Mouse (Mus musculus) stomach, embryonic 14.5 days (tissue): ENCODE measurements around the gene Cfdp1. TPM values are rescaled to one million over a fixed set of nuclear protein-coding genes. Genes with fewer than 3 reads are reported as not detected.
A peak's percentile ranks its signal among the peaks of the same experiment; 100 is the strongest.

Experiments used
- ATAC-seq: fragments of 200-750 bp; cut with Nextera tagmentation; 2 replicates; pipeline ENCODE4 v1.8.0; 2017; ENCODE audit warnings: low read depth, moderate TSS enrichment; ENCODE audit not compliant: insufficient number of reproducible peaks, insufficient read depth, low FRiP score
- H3K27ac ChIP-seq: fragments of 300-500 bp; sonication (generic); 2 replicates; pipeline ENCODE4 v1.5.1; 2014; ENCODE audit warnings: mild to moderate bottlenecking, low read length, moderate library complexity, mixed read lengths
- H3K27me3 ChIP-seq: fragments of 300-500 bp; sonication (generic); 2 replicates; pipeline ENCODE4 v1.6.1; 2014; ENCODE audit warnings: low read length, control low read depth, mixed read lengths; ENCODE audit not compliant: control insufficient read depth, insufficient read depth
- H3K36me3 ChIP-seq: fragments of 300-500 bp; sonication (generic); 2 replicates; pipeline ENCODE4 v1.6.1; 2014; ENCODE audit warnings: mild to moderate bottlenecking, control low read depth, low read length, moderate library complexity, mixed read lengths; ENCODE audit not compliant: control insufficient read depth, insufficient read depth
- H3K4me1 ChIP-seq: fragments of 300-500 bp; sonication (generic); 2 replicates; pipeline ENCODE4 v1.6.1; 2014; ENCODE audit warnings: low read length, control low read depth, mixed read lengths; ENCODE audit not compliant: control insufficient read depth, insufficient read depth
- H3K4me2 ChIP-seq: fragments of 300-500 bp; sonication (generic); replicated peaks from 2 replicates; pipeline ENCODE4 v1.6.1; 2014; ENCODE audit warnings: low read depth, low read length, control low read depth
- H3K4me3 ChIP-seq: fragments of 300-500 bp; sonication (generic); 2 replicates; pipeline ENCODE4 v1.5.1; 2014; ENCODE audit warnings: low read depth, low read length, control low read depth
- H3K9ac ChIP-seq: fragments of 300-500 bp; sonication (generic); replicated peaks from 2 replicates; pipeline ENCODE4 v1.6.1; 2014; ENCODE audit warnings: low read depth, mild to moderate bottlenecking, control low read depth, low read length, moderate library complexity, mixed read lengths
- H3K9me3 ChIP-seq: fragments of 300-500 bp; sonication (generic); 2 replicates; pipeline ENCODE4 v1.6.1; 2016; ENCODE audit warnings: low read depth, low read length, control low read depth; ENCODE audit not compliant: control insufficient read depth
- whole genome bisulfite sequencing: fragments of 180-500 bp; shearing (Covaris S2); extraction: QIAGEN DNeasy Blood & Tissue Kit; methylation state at CpG from one replicate; pipeline ENCODE4 v1.1.7; 2014; 5-methylcytosine and 5-hydroxymethylcytosine counted together
- polyA plus RNA-seq: library from polyadenylated mRNA; unstranded; fragments of >200 nt; fragmentation: Nextera tagmentation; extraction: Ambion mirVana; gene quantifications from 2 replicates; pipeline ENCODE4 v1.2.1, GENCODE M21; 2014

The Cfdp1 gene
- polyA plus RNA-seq, 1 experiment from 2014 or later, result 215 TPM

DNA sequence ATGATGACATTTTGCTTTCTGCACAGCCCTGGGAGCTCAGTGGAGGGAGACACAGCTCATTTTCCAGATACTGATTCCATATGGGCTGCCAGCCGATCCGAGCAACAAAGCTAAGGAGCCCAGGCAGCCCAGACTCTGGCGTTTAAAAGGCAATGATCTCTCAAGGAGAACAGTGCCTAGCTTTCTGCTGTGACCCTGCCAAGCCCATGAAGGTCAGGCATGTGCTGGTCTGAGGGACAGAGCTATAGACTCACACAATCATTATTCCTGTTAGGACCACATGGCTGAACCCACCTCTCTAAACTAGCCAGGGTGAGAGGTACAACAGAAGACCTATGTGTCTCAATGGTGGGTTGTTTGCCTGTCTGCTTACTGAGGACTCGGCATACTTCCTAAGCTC lies 66.4 kb downstream of the Cfdp1 start:
- no peak overlapping the region for H3K4me2 ChIP-seq
- no peaks in the 10 kb centered on the region for H3K27me3 ChIP-seq
- H3K27ac ChIP-seq, result 0 out of 2 replicates have a peak overlapping the region, but pooled peaks have one; percentile 15
- 57% methylated on average over 4 of the region's 4 CpGs for WGBS
- H3K4me3 ChIP-seq, result no peak overlapping the region
- H3K9me3 ChIP-seq, result no peaks in the 10 kb centered on the region
- no peaks in the 10 kb centered on the region for H3K36me3 ChIP-seq
- no peak for ATAC-seq
- peaks cover 4% of the 10 kb centered on the region for H3K4me1 ChIP-seq
- no peak overlapping the region for H3K9ac ChIP-seq

DNA sequence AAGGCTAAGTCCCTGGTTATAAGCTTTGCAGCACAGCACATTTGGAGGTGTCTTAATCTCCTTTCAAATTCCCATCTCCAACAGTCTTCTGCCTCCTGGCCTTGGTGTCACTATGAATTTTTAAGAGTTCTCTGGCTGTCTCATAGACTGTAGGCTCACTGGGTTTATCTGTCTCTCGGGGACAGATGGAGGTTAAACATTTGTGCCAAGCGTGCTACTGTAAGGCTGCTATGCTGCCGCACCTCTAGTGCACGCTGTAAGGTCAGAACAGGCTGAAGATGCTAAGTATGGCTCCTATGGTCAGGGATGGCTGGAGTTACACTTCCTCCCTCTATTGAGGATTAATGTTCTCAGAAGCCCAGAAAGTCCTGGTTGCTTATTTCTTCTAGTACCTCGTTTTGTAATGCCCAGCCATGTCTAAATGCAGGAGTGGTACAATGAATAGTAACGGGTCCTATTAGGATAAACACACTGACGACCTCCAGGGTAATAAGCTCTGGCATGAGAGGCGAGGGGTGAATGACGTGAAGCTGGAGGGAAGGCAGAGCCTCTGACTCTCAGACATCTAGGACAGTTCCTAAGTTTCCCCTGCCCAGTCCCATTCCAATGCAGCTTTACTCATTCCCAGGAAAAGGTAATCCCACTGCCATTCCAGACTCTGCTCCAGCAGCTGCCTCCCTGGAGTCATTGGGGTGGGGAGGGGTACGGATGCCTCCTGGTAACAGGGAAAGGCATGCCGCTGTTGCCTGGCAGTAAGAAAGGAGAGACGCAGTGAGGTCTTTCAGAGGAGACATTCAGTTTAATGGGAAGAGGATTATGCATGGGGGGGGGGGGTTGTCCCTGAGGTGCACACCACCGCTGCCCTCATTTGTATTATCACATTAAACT lies 67.1 kb downstream of the Cfdp1 start:
- no peak overlapping the region for H3K4me2 ChIP-seq
- no peak overlapping the region for H3K4me3 ChIP-seq
- no peaks in the 10 kb centered on the region for H3K9me3 ChIP-seq
- no peaks in the 10 kb centered on the region for H3K36me3 ChIP-seq
- no peak for ATAC-seq
- 67% methylated on average over 13 of the region's 13 CpGs for WGBS
- H3K4me1 ChIP-seq, result peaks cover 4% of the 10 kb centered on the region
- H3K9ac ChIP-seq, result no peak overlapping the region
- no peaks in the 10 kb centered on the region for H3K27me3 ChIP-seq
- 0 out of 2 replicates have a peak overlapping the region, but pooled peaks have one; percentile 15 for H3K27ac ChIP-seq

DNA sequence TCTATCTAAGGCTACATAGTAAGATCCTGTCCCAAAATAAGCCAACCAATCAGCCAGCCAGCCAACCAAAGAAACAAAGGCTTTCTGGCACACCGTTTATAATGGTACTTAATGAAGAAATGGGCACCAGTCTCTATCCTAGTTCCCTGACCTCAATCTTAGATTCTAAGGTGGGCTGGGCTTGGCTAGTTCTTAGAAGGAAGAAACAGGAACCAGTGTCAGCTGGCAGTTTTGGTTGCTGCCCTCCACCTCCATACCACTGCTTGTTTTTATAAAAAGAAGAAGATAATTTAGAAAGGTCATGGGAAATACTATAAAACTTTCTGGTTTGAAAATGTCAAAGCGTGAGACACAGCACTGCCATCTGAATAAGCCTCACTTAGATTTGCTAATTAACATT lies 68.0 kb downstream of the Cfdp1 start:
- H3K4me1 ChIP-seq, result peaks cover 4% of the 10 kb centered on the region
- no peaks in the 10 kb centered on the region for H3K36me3 ChIP-seq
- no peak overlapping the region for H3K4me2 ChIP-seq
- H3K9ac ChIP-seq, result no peak overlapping the region
- no peaks in the 10 kb centered on the region for H3K27me3 ChIP-seq
- H3K4me3 ChIP-seq, result no peak overlapping the region
- ATAC-seq, result no peak
- no peak overlapping the region for H3K27ac ChIP-seq
- no peaks in the 10 kb centered on the region for H3K9me3 ChIP-seq
- 96% methylated on average over 2 of the region's 2 CpGs for WGBS

DNA sequence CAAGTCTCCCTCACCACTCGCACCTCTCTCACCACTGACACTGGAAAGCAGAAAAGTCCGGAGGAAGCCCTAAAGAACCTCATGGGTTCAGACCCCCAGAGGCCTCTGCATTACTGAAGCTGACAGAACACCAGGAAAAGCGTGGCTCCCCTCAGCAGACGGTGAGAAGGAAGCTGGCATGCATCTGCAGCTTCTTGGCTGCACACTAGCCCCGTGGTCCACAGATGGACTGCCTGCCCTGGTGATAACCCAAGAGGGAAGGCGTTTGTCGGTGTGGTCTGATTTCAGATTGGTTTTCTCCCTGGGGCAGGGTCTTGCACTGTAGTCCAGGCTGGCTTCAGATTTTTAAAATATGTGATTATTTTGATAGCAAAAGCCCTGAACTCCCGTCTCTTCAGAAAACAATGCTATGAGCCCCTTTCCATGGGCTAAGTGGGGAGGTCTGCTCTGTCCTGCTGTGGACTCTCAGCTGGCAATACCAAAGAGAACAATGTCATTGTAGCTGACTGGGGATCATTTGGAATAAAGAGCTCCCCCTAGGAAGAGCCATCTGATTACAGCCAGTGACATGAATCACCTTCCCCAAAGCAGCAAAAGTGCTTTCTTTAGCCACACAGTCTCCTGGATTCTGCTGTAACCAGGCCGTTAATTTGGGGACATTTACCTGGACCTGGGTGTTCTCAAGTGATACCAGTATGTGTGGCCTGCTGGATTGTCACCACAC lies 71.3 kb downstream of the Cfdp1 start:
- Histone ChIP-seq H3K4me3 (no peak overlapping the region), H3K9ac (no peak overlapping the region), H3K4me2 (no peak overlapping the region), H3K9me3 (no peaks in the 10 kb centered on the region), H3K27ac (no peak overlapping the region), H3K36me3 (peaks cover 14% of the 10 kb centered on the region; the same call in 1 of the 2 replicates), H3K4me1 (peaks cover 3% of the 10 kb centered on the region), H3K27me3 (no peaks in the 10 kb centered on the region)
- 84% methylated on average over 9 of the region's 9 CpGs for WGBS
- ATAC-seq, result no peak

DNA sequence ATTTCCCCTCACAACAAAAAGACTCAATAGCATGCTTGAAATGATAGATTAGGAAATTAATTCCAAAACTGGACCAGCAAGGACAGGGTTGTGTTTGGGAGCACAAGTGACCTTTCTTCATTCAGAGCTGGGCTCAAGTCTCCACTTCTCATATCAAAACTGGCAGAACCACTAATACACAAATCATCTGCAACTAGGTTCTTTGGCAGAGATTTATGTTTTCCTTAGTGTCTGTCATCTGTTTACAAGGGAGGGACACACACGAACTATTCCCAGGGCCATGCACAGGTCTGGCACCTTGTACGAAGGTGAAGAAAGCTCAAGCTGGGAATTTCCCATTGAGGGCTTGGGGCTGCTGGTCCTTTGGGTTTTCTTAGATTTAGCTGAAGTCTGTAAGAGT lies 71.9 kb downstream of the Cfdp1 start:
- Histone ChIP-seq H3K9ac (no peak overlapping the region), H3K4me3 (no peak overlapping the region), H3K27ac (no peak overlapping the region), H3K36me3 (peaks cover 15% of the 10 kb centered on the region; the same call in 1 of the 2 replicates), H3K9me3 (no peaks in the 10 kb centered on the region), H3K4me2 (no peak overlapping the region), H3K4me1 (no peaks in the 10 kb centered on the region), H3K27me3 (no peaks in the 10 kb centered on the region)
- WGBS, result 63% methylated on average over 2 of the region's 2 CpGs
- ATAC-seq, result no peak

DNA sequence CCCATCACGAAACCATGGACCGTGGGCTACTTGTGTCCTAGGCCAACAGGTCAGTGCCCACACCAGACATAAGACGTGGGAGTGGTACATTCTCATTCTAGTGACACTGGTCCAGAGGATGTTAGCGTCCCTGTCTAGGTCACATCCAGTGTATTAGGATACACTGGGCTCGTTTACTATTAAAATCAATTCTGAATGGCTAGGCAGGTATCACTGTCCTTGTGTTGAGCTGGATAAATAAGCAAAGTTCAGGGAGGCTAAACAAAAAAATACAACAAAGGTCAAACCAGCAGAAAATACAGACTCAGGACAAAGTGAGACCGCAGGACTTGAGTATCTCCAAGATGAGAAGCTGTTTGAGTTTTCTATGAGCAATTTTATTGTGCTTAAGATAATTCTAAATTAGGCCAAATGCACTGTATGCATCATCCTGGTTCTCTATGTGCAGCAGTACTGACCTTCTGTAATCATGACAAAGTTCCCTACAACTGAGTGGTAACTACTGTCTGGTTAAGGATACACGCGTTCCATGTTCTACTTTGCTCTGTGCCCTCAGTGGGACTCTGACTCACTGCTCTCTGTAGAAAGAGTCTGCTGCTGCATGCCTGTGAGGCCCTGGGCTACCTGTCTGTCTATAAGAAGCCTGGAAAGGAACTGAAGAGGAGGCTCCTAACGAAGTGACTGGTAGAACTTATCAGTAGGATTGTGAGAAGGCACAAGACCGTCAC lies 73.2 kb downstream of the Cfdp1 start:
- H3K4me1 ChIP-seq, result no peaks in the 10 kb centered on the region
- ATAC-seq, result no peak
- no peaks in the 10 kb centered on the region for H3K27me3 ChIP-seq
- WGBS, result 88% methylated on average over 10 of the region's 10 CpGs
- no peaks in the 10 kb centered on the region for H3K9me3 ChIP-seq
- H3K36me3 ChIP-seq, result peaks cover 20% of the 10 kb centered on the region; the same call in 1 of the 2 replicates
- no peak overlapping the region for H3K9ac ChIP-seq
- H3K4me3 ChIP-seq, result no peak overlapping the region
- H3K27ac ChIP-seq, result no peak overlapping the region
- H3K4me2 ChIP-seq, result no peak overlapping the region

DNA sequence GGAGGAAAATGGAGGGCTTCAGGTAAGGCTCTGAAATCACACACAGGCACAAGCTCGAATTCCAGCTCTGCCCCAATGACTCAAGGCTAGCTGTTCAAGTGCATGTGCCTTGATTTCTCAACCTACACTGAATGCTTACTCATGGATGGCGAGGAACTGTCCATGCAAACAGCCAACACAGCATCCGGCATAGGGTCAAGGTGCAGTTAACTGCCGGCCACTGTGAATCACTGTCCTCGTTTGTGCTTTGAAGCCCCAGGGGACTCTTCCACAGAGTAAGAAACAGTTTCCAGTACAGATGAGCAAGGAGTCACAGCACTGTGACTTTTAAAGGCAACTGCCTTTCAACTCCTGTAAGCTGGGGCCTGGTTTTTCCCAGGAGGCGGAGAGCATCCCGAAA lies 74.4 kb downstream of the Cfdp1 start:
- no peaks in the 10 kb centered on the region for H3K9me3 ChIP-seq
- WGBS, result 80% methylated on average over 7 of the region's 7 CpGs
- H3K4me3 ChIP-seq, result no peak overlapping the region
- no peaks in the 10 kb centered on the region for H3K27me3 ChIP-seq
- ATAC-seq, result no peak
- no peaks in the 10 kb centered on the region for H3K4me1 ChIP-seq
- no peak overlapping the region for H3K9ac ChIP-seq
- no peak overlapping the region for H3K4me2 ChIP-seq
- peaks cover 20% of the 10 kb centered on the region; the same call in 1 of the 2 replicates for H3K36me3 ChIP-seq
- no peak overlapping the region for H3K27ac ChIP-seq

DNA sequence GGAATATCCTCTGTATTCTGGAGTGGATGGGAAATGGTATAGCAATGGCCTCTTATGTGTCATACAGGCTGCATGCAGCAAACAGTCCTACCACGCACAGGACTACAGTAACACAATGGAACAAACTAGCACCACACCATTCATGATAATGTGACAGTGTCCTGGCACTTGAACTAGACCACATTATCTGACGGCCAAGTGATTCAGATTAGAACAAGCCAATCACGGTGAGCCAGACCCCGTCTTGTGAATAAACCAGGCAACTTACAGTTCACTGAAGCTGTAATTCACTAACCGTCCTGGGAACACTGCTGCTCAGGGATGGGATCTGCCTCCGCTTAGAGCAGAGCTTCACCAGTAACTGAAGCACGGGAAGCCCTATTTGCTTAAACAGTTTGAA lies 75.3 kb downstream of the Cfdp1 start:
- ATAC-seq, result no peak
- WGBS, result 81% methylated on average over 7 of the region's 7 CpGs
- no peaks in the 10 kb centered on the region for H3K27me3 ChIP-seq
- H3K4me1 ChIP-seq, result no peaks in the 10 kb centered on the region
- H3K4me3 ChIP-seq, result no peak overlapping the region
- H3K9me3 ChIP-seq, result no peaks in the 10 kb centered on the region
- no peak overlapping the region for H3K9ac ChIP-seq
- peaks cover 25% of the 10 kb centered on the region for H3K36me3 ChIP-seq
- no peak overlapping the region for H3K4me2 ChIP-seq
- no peak overlapping the region for H3K27ac ChIP-seq
